Mouse (Mus musculus) gastrocnemius, postnatal 4 days (tissue): ENCODE data around the gene Proca1. TPM values are rescaled to one million over a fixed set of nuclear protein-coding genes. Genes with fewer than 3 reads are reported as not detected.

Source experiments
- DNase-seq, 2 experiments: peaks; one replicate each; pipeline ENCODE4 v3.0.0; 2021 to 2022; ENCODE audit warnings: low spot score in 2 of 2, mixed read lengths in 2 of 2
- microRNA-seq: library from miRNA; unstranded; fragments of <30 nt; microRNA quantifications from one replicate; pipeline ENCODE4 v1.2.0, GENCODE M21; 2021
- total RNA-seq, 2 experiments: library from RNA; stranded (reverse); gene quantifications; 2 replicates each; pipeline ENCODE4 v1.2.3; 2021

Gene Proca1
- total RNA-seq, 2 experiments from 2014 or later = 1.9 to 2.4 TPM

GRCm38 (mm10) chr11:78211513-78211912 lies 18.3 kb downstream of the Proca1 start:
- no peak for DNase-seq

GRCm38 (mm10) chr11:78213086-78213817 lies 20.1 kb downstream of the Proca1 start:
- no peak for DNase-seq

GRCm38 (mm10) chr11:78215709-78216317 lies 22.6 kb downstream of the Proca1 start:
- no peak for DNase-seq

GRCm38 (mm10) chr11:78223586-78223985 lies 30.4 kb downstream of the Proca1 start:
- DNase-seq = no peak

- DNase-seq = no peak
These were observed 38.3 kb downstream of the Proca1 start for GRCm38 (mm10) chr11:78231518-78231917.

- DNase-seq = no peak
These were observed 47.1 kb downstream of the Proca1 start for GRCm38 (mm10) chr11:78240193-78240857.

GRCm38 (mm10) chr11:78245261-78245626 lies 52.1 kb downstream of the Proca1 start:
- no peak for DNase-seq

GRCm38 (mm10) chr11:78245627-78246317 lies 52.6 kb downstream of the Proca1 start, which contains the start of the genes Sdf2 and Supt6:
Sdf2 (plus strand) TSS chr11:78245746.
Supt6 (minus strand) TSS chr11:78245987.
- peak; percentile 65 to 89 for DNase-seq

GRCm38 (mm10) chr11:78246318-78247011 lies 53.3 kb downstream of the Proca1 start:
- DNase-seq = no peak

GRCm38 (mm10) chr11:78247012-78247348 lies 53.8 kb downstream of the Proca1 start:
- DNase-seq = no peak

GRCm38 (mm10) chr11:78247727-78248140 lies 54.5 kb downstream of the Proca1 start:
- no peak for DNase-seq

Small RNA genes within 50 kb of the gene (microRNA-seq; reads per million reads assigned to microRNA genes)
- not detected for gene Mir7653

Other genes starting within 250 kb of the Proca1 start
- gene Phf12, start 210.6 kb upstream of the Proca1 start, total RNA-seq = 10 to 100 TPM; 35.4 to 39.9 TPM
- gene Dhrs13, start 161.1 kb upstream of the Proca1 start, total RNA-seq = 1 to 10 TPM; 6.2 to 7.6 TPM
- 10 to 100 TPM; 70.3 to 76.4 TPM for gene Flot2, start 155.5 kb upstream of the Proca1 start, total RNA-seq
- gene Eral1, start 113.0 kb upstream of the Proca1 start, total RNA-seq = 10 to 100 TPM; 20.9 to 21.4 TPM
- gene Fam222b, start 98.7 kb upstream of the Proca1 start, total RNA-seq = 10 to 100 TPM; 10.4 to 11.6 TPM
- gene Traf4, start 27.8 kb upstream of the Proca1 start, total RNA-seq = 10 to 100 TPM; 36.5 to 41.4 TPM
- 1 to 10 TPM; 6.6 to 7.5 TPM for gene Nek8, start 16.7 kb upstream of the Proca1 start, total RNA-seq
- gene Tlcd1, start 16.7 kb upstream of the Proca1 start, total RNA-seq = 10 to 100 TPM; 12.6 to 16.0 TPM
- 1,000 to 10,000 TPM; 1,488 to 1,617 TPM for gene Rpl23a, start 9.8 kb upstream of the Proca1 start, total RNA-seq
- gene Rab34, start 5.0 kb upstream of the Proca1 start, total RNA-seq = 10 to 100 TPM; 43.9 to 45.7 TPM
- 10 to 100 TPM; 59.4 to 64.3 TPM for gene Sdf2, start 52.4 kb downstream of the Proca1 start, total RNA-seq
- gene Supt6, start 52.6 kb downstream of the Proca1 start, total RNA-seq = 10 to 100 TPM; 45.1 to 49.0 TPM
- 100 to 1,000 TPM; 104 to 108 TPM for gene 2610507B11Rik, start 68.4 kb downstream of the Proca1 start, total RNA-seq
- gene BC030499, start 97.4 kb downstream of the Proca1 start, total RNA-seq = 1 to 10 TPM in 1 of 2 experiments, under 1 TPM in 1; 0.47 to 1.3 TPM
- 10 to 100 TPM; 14.6 to 16.1 TPM for gene Spag5, start 108.1 kb downstream of the Proca1 start, total RNA-seq
- 1 to 10 TPM; 1.4 to 2.2 TPM for gene Aldoc, start 129.6 kb downstream of the Proca1 start, total RNA-seq
- 10 to 100 TPM; 30.5 to 33.2 TPM for gene Pigs, start 135.0 kb downstream of the Proca1 start, total RNA-seq
- gene Unc119, start 150.1 kb downstream of the Proca1 start, total RNA-seq = 10 to 100 TPM; 20.4 to 26.7 TPM
- gene Foxn1, start 193.2 kb downstream of the Proca1 start, total RNA-seq = not detected
- gene Slc13a2, start 228.8 kb downstream of the Proca1 start, total RNA-seq = not detected